Mouse (Mus musculus): Measurements from ENCODE around the gene Foxl2.

Foxl2 gene

GRCm38 (mm10) chr9:98962478-98963142 is 7.5 kb downstream of the Foxl2 start:
- no peak for DNase-seq

DNA sequence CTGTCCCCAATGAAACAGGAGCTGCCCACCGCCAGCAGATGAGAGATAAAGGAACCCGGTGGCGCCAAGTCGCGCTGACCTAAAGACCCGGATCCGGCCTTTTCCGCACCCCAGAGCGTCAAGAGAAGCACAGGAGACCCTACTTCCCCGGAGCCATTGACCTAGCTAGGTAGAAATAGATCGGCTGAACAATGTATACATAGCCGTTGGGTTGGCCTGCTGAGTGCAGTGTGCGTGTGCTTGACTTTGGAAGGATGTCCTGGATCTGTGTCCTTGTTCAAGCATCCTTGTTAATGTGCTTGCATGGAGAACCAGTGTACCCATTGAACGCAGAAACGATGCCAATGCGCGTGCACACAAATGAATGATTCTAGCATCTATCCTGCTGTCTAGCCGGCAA is 8.6 kb downstream of the Foxl2 start:
- no peak for DNase-seq

DNA sequence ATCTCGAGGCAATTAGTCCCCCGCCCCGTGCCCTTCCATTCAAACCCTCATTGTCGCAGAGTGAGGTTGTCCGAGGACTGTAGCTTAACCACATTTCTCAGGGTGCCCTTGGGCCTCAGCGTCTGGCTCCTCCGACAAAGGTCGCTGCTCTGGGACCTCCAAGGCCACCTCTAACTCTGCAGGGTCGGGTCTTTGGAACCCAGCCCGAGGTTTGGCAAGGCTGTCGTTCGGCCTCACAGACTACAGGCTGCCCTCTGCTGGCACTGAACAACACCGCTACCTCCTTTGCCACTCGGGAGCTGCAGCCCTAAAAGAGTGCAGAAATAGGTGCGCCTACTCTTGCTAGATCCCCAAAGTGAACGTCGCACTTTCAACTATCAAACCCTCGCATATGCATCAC is 10.0 kb downstream of the Foxl2 start:
- DNase-seq, result peak; percentile 26

DNA sequence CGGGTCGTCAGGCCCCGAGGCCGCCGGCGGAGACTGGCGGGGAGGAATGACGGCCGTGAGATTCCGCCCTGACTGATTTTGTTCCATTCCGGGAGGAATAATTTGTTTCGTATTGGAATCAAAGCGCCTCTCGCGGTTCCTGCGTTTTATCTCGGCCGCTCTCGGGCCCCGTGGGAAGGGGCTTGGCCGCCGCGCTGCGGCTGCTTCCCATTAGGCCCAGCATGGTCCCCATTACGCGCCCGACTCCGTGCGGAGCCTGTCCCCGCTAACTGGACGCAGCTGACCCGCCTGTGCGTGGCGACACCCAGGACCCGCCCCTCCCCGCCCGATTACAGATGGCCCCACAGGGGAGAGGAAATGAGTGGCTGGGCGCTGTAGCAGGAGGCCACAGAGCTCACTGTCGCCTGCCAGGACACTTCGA is 18.0 kb downstream of the Foxl2 start:
- no peak for DNase-seq

GRCm38 (mm10) chr9:98973561-98973960 is 18.5 kb downstream of the Foxl2 start:
- no peak for DNase-seq

DNA sequence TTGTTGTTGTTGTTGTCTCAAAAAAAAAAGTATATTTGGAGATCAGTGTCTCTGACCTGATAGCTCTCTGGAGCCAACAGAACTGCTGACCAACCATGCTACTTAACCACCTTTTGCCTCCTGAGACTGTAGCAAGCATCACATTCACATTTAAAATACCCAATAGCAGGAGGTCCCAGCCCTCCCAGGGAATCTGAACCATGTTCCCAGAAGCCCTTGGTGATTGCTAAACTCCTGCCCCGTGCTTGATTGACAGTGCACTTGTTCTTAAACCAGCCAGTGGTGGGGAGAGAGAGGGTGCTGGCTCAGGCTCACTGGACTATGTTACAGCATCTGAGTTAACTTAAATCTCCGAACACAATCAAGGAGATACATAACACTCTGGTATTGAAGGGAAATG is 19.8 kb downstream of the Foxl2 start:
- DNase-seq, result no peak

GRCm38 (mm10) chr9:98976081-98976480 is 21.0 kb downstream of the Foxl2 start:
- DNase-seq, result no peak

- DNase-seq, result no peak
Observed at GRCm38 (mm10) chr9:98976520-98976919, 21.4 kb downstream of the Foxl2 start.

DNA sequence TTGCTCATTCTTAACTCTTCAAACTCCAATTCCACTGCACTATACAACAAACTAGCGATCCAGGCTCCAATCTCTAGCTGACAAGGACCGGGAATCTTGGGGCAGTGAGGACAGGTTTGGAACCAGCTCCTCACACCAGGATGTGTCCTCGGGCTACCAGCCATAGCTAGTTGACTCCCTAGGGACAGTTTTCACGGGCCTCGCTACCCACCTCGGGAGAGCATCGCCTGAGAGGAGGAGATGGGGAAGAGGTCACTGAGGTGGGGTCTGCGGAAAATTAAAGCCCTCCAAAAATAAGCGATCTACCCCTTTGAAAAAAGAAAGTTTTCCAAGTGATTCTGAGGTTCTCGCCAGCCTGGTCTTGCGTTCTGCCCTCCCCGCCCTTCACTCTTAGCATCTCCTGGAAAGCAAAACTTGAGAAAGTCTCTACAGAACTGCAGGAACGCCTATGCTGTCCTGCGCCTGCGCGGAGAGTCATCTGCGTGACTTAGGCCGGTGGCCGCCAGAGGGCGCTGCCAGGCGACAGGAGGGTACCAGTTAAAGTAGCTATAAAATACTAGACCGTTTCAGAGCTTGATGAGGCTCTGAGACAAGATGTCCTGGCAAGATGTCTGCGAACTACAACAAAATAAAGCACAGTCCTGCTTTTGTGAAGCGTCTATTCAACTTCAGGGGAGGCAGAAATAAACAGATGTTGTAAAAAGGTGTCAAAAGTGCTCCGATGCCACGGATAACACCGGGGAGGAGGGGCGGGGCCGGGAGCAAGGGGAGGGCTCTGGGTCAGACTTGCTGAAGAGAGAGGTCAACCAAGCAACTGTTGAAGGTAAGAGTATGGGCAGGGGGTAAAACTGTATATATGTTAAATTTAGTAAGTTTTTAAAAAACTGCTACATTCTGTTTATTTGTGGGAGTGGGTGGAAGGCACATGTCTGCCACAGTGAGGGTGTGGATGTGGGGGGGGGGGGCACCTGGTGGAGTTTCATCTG is 24.6 kb downstream of the Foxl2 start:
- DNase-seq, result peak; percentile 93

DNA sequence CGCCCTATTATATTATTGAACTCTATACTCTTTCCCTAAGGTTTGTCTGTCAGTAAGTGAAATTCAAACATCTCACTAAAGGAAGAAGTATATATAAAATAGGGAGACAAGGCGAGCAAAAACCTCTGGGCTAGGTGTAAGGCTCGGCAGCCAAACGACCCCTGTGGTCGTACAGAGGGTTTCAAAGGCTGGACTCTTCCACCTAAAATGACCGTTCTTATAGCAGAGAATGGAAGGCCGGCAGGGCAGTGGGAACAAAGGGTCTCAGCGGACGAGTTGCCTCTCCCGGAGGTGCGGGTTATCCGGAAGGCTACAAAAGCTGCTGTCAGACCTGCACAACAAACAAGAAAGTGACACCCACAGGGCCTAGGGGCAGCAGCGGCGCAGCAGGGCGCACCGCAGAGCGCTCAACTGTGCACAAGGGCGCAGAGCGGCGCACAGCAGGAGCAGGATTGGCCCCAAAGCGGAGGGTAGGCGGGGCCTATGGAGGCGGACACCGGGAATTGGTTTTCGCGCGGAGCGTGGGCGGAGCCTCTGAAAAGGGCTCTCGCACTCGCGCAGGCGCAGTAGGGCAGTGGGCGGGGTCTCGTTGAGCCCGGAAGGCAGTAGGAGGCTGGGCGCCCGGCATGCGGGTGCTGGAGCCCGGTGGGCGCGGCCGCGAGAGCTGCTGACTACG is 30.9 kb downstream of the Foxl2 start, which contains the start of gene Faim:
TSS of gene Faim (plus strand) at position 574 of the 676 bp plus-strand sequence.
- peak; percentile 100 for DNase-seq

GRCm38 (mm10) chr9:98986476-98987096 is 31.5 kb downstream of the Foxl2 start:
- peak; percentile 11 for DNase-seq

- peak; percentile 11 for DNase-seq
Observed at GRCm38 (mm10) chr9:98987131-98987530, 32.0 kb downstream of the Foxl2 start.

DNA sequence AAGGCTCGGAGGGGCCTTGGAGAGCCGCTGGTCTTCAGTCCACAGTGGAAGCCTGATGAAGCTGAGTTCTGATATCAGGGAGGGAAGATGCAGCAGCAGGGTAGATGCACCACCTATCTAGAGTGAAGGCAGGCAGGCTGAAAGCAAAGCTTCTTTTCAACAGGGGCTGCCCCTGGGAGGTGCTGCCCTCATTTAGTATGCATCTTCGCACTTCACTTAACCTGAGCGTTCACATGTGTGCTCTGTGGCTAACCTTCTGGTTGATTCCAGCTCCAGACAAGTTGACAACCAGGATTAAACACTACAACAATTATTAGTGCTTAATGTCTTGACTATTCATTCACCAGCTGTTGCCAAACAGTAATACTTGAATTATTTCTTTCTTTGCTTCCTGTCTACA is 39.0 kb downstream of the Foxl2 start:
- no peak for DNase-seq

DNA sequence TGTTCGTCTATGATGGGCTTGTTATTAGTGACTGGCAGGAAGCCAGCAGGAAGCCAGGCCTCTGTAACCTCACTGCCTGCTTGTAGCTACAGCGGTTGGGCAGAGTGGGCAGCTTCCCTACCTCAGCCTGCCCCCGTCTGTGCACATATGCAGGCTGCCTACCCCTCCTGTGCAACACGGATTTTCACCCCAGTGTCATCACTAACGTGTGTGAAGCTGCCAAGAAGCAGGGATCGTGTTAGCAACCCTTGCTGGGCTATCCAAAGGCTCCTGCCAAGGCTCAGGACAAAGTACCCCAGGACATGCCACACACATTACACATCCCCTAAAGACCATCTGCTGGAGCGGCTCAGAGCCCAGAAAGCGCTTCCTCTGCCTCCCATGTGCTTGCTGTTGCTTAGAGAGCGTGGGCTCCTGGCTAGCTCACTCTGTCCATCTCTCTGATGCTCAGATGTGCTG is 44.8 kb downstream of the Foxl2 start:
- DNase-seq, result no peak

- no peak for DNase-seq
Observed at GRCm38 (mm10) chr9:99001326-99001725, 46.2 kb downstream of the Foxl2 start.

Data from lung, postnatal 36 days (tissue).